Mouse (Mus musculus): ENCODE measurements around the gene Resp18. TPM values are rescaled to one million over a fixed set of nuclear protein-coding genes. Genes with fewer than 3 reads are reported as not detected.

Gene Resp18
- polyA plus RNA-seq, 1 experiment from 2014 or later = 97.4 TPM

- Histone ChIP-seq H3K27me3 (no peaks in the 10 kb centered on the region), H3K27ac (peak overlapping the region; percentile 30), H3K4me1 (replicated peaks) (peaks cover 22% of the 10 kb centered on the region), H3K4me2 (replicated peaks) (no peak overlapping the region), H3K9ac (replicated peaks) (0 out of 2 replicates have a peak overlapping the region, but pooled peaks have one; percentile 33), H3K36me3 (no peaks in the 10 kb centered on the region), H3K4me3 (replicated peaks) (no peak overlapping the region), H3K9me3 (no peaks in the 10 kb centered on the region)
- ATAC-seq = no peak
- 80% methylated on average over 5 of the region's 5 CpGs for WGBS
Observed at GRCm38 (mm10) chr1:75293331-75293701, 15.1 kb upstream of the Resp18 start.

GRCm38 (mm10) chr1:75292476-75293330 is 14.5 kb upstream of the Resp18 start:
- WGBS = 67% methylated on average over 12 of the region's 12 CpGs
- Histone ChIP-seq H3K9ac (replicated peaks) (0 out of 2 replicates have a peak overlapping the region, but pooled peaks have one; percentile 33), H3K9me3 (no peaks in the 10 kb centered on the region), H3K27me3 (no peaks in the 10 kb centered on the region), H3K36me3 (no peaks in the 10 kb centered on the region), H3K4me3 (replicated peaks) (no peak overlapping the region), H3K27ac (peak overlapping the region; percentile 30; the same call in 1 of the 2 replicates), H3K4me2 (replicated peaks) (no peak overlapping the region), H3K4me1 (replicated peaks) (peaks cover 28% of the 10 kb centered on the region)
- no peak for ATAC-seq

- ATAC-seq = no peak
- H3K4me3 ChIP-seq (replicated peaks) = no peak overlapping the region
- no peaks in the 10 kb centered on the region for H3K9me3 ChIP-seq
- H3K4me1 ChIP-seq (replicated peaks) = peaks cover 28% of the 10 kb centered on the region
- H3K4me2 ChIP-seq (replicated peaks) = no peak overlapping the region
- 84% methylated on average over 8 of the region's 8 CpGs for WGBS
- H3K36me3 ChIP-seq = no peaks in the 10 kb centered on the region
- no peaks in the 10 kb centered on the region for H3K27me3 ChIP-seq
- H3K27ac ChIP-seq = no peak overlapping the region
- H3K9ac ChIP-seq (replicated peaks) = no peak overlapping the region
Observed at GRCm38 (mm10) chr1:75291321-75291720, 13.1 kb upstream of the Resp18 start.

- Histone ChIP-seq H3K27ac (peak overlapping the region; percentile 94), H3K36me3 (no peaks in the 10 kb centered on the region), H3K4me2 (replicated peaks) (no peak overlapping the region), H3K9me3 (no peaks in the 10 kb centered on the region), H3K4me1 (replicated peaks) (peaks cover 28% of the 10 kb centered on the region), H3K9ac (replicated peaks) (no peak overlapping the region), H3K27me3 (no peaks in the 10 kb centered on the region), H3K4me3 (replicated peaks) (no peak overlapping the region)
- ATAC-seq = peak; percentile 34
Observed at GRCm38 (mm10) chr1:75290582-75290981, 12.4 kb upstream of the Resp18 start.

GRCm38 (mm10) chr1:75289888-75290431 is 11.7 kb upstream of the Resp18 start:
- Histone ChIP-seq H3K27ac (peak overlapping the region; percentile 94), H3K36me3 (no peaks in the 10 kb centered on the region), H3K27me3 (no peaks in the 10 kb centered on the region), H3K9ac (replicated peaks) (peak overlapping the region; percentile 49), H3K4me2 (replicated peaks) (peak overlapping the region; percentile 23; the same call in 1 of the 2 replicates), H3K9me3 (no peaks in the 10 kb centered on the region), H3K4me3 (replicated peaks) (no peak overlapping the region), H3K4me1 (replicated peaks) (peaks cover 28% of the 10 kb centered on the region)
- ATAC-seq = peak; percentile 44
- WGBS = 24% methylated on average over 8 of the region's 8 CpGs

GRCm38 (mm10) chr1:75289376-75289775 is 11.2 kb upstream of the Resp18 start:
- peak overlapping the region; percentile 49 for H3K9ac ChIP-seq (replicated peaks)
- no peaks in the 10 kb centered on the region for H3K36me3 ChIP-seq

GRCm38 (mm10) chr1:75284911-75285310 is 6.7 kb upstream of the Resp18 start:
- Histone ChIP-seq H3K27ac (no peak overlapping the region), H3K36me3 (no peaks in the 10 kb centered on the region), H3K27me3 (no peaks in the 10 kb centered on the region), H3K9me3 (no peaks in the 10 kb centered on the region), H3K4me2 (replicated peaks) (no peak overlapping the region), H3K9ac (replicated peaks) (no peak overlapping the region), H3K4me3 (replicated peaks) (no peak overlapping the region), H3K4me1 (replicated peaks) (peaks cover 22% of the 10 kb centered on the region)
- no peak for ATAC-seq
- 90% methylated on average over 7 of the region's 7 CpGs for WGBS

More at GRCm38 (mm10) chr1:75289376-75289775, 11.2 kb upstream of the Resp18 start:
- Histone ChIP-seq H3K4me2 (replicated peaks) (peak overlapping the region; percentile 23), H3K4me1 (replicated peaks) (peaks cover 28% of the 10 kb centered on the region), H3K4me3 (replicated peaks) (no peak overlapping the region), H3K27me3 (no peaks in the 10 kb centered on the region), H3K9me3 (no peaks in the 10 kb centered on the region), H3K27ac (peak overlapping the region; percentile 94)
- peak; percentile 95 for ATAC-seq
- WGBS = 2% methylated on average over 7 of the region's 7 CpGs

- ATAC-seq = peak; percentile 40; the same call in 1 of the 2 replicates
- H3K36me3 ChIP-seq = no peaks in the 10 kb centered on the region
- no peak overlapping the region for H3K4me2 ChIP-seq (replicated peaks)
- H3K27ac ChIP-seq = no peak overlapping the region
- H3K4me3 ChIP-seq (replicated peaks) = no peak overlapping the region
- WGBS = 70% methylated on average over 5 of the region's 5 CpGs
- no peaks in the 10 kb centered on the region for H3K9me3 ChIP-seq
- H3K9ac ChIP-seq (replicated peaks) = no peak overlapping the region
- peaks cover 11% of the 10 kb centered on the region for H3K27me3 ChIP-seq
- peaks cover 3% of the 10 kb centered on the region for H3K4me1 ChIP-seq (replicated peaks)
Observed at GRCm38 (mm10) chr1:75283017-75283416, 4.8 kb upstream of the Resp18 start.

- WGBS = 2% methylated on average over 23 of the region's 23 CpGs
Observed at GRCm38 (mm10) chr1:75277195-75278188, 723 bp downstream of the Resp18 start.

GRCm38 (mm10) chr1:75264091-75264880 is 13.9 kb downstream of the Resp18 start, which contains the start of gene Ptprn:
Gene Ptprn, minus strand, starts transcription at chr1:75264502.
- no peak within 1 kb of the TSS for H3K27ac ChIP-seq
- peaks cover 17% of the 10 kb centered on the region for H3K4me1 ChIP-seq (replicated peaks)
- peaks cover 74% of the 10 kb centered on the region for H3K27me3 ChIP-seq
- H3K36me3 ChIP-seq = no peaks in the 10 kb centered on the region
- peak within 1 kb of the TSS; percentile 80 for H3K4me2 ChIP-seq (replicated peaks)
- peak; percentile 89 for ATAC-seq
- no peaks in the 10 kb centered on the region for H3K9me3 ChIP-seq
- WGBS = 13% methylated on average over 24 of the region's 32 CpGs
- H3K4me3 ChIP-seq (replicated peaks) = peak within 1 kb of the TSS; percentile 59
- H3K9ac ChIP-seq (replicated peaks) = peak within 1 kb of the TSS; percentile 70

More at GRCm38 (mm10) chr1:75277195-75278188, 723 bp downstream of the Resp18 start:
- Histone ChIP-seq H3K4me2 (replicated peaks) (peak overlapping the region; percentile 49), H3K9me3 (no peaks in the 10 kb centered on the region), H3K27ac (0 out of 2 replicates have a peak overlapping the region, but pooled peaks have one; percentile 22), H3K9ac (replicated peaks) (peak overlapping the region; percentile 61), H3K4me1 (replicated peaks) (no peaks in the 10 kb centered on the region), H3K4me3 (replicated peaks) (peak overlapping the region; percentile 40), H3K36me3 (no peaks in the 10 kb centered on the region), H3K27me3 (peaks cover 38% of the 10 kb centered on the region)
- peak; percentile 80 for ATAC-seq
